ENCODE assay signal across 8 mouse cellular contexts in the genomic region with DNA sequence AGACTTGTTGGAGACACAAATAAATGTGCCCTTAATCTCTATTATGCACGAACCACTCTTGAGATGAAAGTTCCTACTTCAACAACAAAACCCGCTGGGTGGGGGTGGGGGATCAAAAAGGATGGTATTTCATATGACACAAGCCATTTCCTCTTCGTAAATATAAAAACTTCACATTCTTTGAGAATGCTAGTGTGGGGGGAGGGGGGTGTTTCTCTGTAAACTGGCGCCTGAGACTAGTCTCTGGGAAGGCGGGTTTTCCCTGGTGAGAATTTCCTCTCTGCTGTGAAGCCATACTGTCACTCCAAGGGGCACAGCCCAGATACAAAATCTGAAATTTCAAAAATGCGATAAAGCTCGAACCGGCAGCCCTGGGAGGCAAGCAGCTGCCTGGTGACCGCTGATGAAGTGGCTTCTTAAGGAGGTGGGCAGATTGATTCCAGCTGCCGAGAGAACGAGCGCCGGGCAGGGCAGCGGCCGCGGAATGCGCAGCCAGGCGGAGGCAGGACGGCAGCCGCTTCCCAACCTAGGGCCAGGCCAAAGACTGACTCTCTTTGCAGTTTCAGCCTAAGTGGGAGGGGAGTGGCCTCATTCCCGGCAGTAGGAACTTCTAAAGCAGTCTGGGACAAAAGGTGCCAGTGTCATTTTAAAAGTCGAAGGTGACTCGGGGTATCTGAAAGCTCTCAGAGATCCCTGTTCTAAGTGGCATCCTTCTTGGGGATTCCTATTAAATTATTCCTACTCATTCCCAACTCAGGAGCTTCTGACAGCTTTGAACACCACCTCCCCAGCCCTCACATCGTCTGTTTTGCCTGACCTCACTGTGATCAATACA. TPM values are rescaled to one million over a fixed set of nuclear protein-coding genes. Genes with fewer than 3 reads are reported as not detected.
A peak's percentile ranks its signal among the peaks of the same experiment; 100 is the strongest.
DNase-seq lines count a peak whose midpoint lies in the region; ATAC-seq and TF ChIP-seq lines count a peak whose summit lies in the region.

No protein-coding gene starts in this region.

- TF ChIP-seq CTCF in small intestine, adult 2 months (IDR thresholded peaks at IDR 0.05; ENCODE audit: extremely low read depth, insufficient read length, insufficient replicate concordance, low read depth, low read length) = no peak

- DNase-seq in cerebellum, postnatal 10 days = peak; percentile 20 to 38
- DNase-seq in cerebellum, adult 18-20 months = no peak
- peak; percentile 87 for DNase-seq in embryonic facial prominence, embryonic 11.5 days (ENCODE audit: low spot score)
- DNase-seq in lung, postnatal 14 days = peak; percentile 77

- H3K4me1 ChIP-seq in embryonic facial prominence, embryonic 11.5 days (ENCODE audit: control insufficient read depth, insufficient read depth, low read length) = no peaks in the 10 kb centered on the region
- peaks cover 25% of the 10 kb centered on the region for H3K4me1 ChIP-seq in heart, embryonic 12.5 days (replicated peaks)
- H3K4me1 ChIP-seq in kidney, embryonic 15.5 days = peaks cover 35% of the 10 kb centered on the region
- peaks cover 8% of the 10 kb centered on the region; the same call in 1 of the 2 replicates for H3K4me1 ChIP-seq in small intestine, adult 2 months (ENCODE audit: control insufficient read depth, insufficient read depth, insufficient read length, low read length)

- H3K27ac ChIP-seq in embryonic facial prominence, embryonic 11.5 days (replicated peaks; ENCODE audit: low read depth, low read length) = peak overlapping the region; percentile 0; the same call in 1 of the 2 replicates
- peak overlapping the region; percentile 95 for H3K27ac ChIP-seq in heart, embryonic 12.5 days (ENCODE audit: poor library complexity, severe bottlenecking)
- peak overlapping the region; percentile 83 for H3K27ac ChIP-seq in kidney, embryonic 15.5 days
- H3K27ac ChIP-seq in small intestine, adult 2 months (ENCODE audit: insufficient read depth, low read depth, low read length) = peak overlapping the region; percentile 43; the same call in 1 of the 2 replicates

- H3K4me2 ChIP-seq in embryonic facial prominence, embryonic 11.5 days (ENCODE audit: low read depth, low read length) = peak overlapping the region; percentile 92
- peak overlapping the region; percentile 82 for H3K4me2 ChIP-seq in heart, embryonic 12.5 days
- peak overlapping the region; percentile 96 for H3K4me2 ChIP-seq in kidney, embryonic 15.5 days

- no peaks in the 10 kb centered on the region for H3K36me3 ChIP-seq in embryonic facial prominence, embryonic 11.5 days (replicated peaks; ENCODE audit: control insufficient read depth, insufficient read depth, low read depth, low read length)
- no peaks in the 10 kb centered on the region for H3K36me3 ChIP-seq in heart, embryonic 12.5 days
- H3K36me3 ChIP-seq in kidney, embryonic 15.5 days = no peaks in the 10 kb centered on the region
- no peaks in the 10 kb centered on the region for H3K36me3 ChIP-seq in small intestine, adult 2 months (ENCODE audit: control insufficient read depth, insufficient read depth, low read length)

- H3K9ac ChIP-seq in embryonic facial prominence, embryonic 11.5 days (replicated peaks; ENCODE audit: low read length) = peak overlapping the region; percentile 50
- H3K9ac ChIP-seq in heart, embryonic 12.5 days = peak overlapping the region; percentile 83
- H3K9ac ChIP-seq in kidney, embryonic 15.5 days = peak overlapping the region; percentile 50; the same call in 1 of the 2 replicates

- TF ChIP-seq POLR2A in small intestine, adult 2 months (IDR thresholded peaks at IDR 0.05; ENCODE audit: low read depth, low read length) = no peak

- H3K4me3 ChIP-seq in embryonic facial prominence, embryonic 11.5 days (ENCODE audit: low read depth, low read length) = peak overlapping the region; percentile 29
- H3K4me3 ChIP-seq in heart, embryonic 12.5 days = peak overlapping the region; percentile 78
- peak overlapping the region; percentile 63 for H3K4me3 ChIP-seq in kidney, embryonic 15.5 days (replicated peaks)
- H3K4me3 ChIP-seq in small intestine, adult 2 months (ENCODE audit: low read depth, low read length) = peak overlapping the region; percentile 71

- ATAC-seq in embryonic facial prominence, embryonic 11.5 days (replicated peaks; ENCODE audit: insufficient number of reproducible peaks, low FRiP score, low TSS enrichment, low read depth) = peak; percentile 41
- 0 out of 2 replicates have a peak, but pooled peaks have one; percentile 28 for ATAC-seq in heart, embryonic 12.5 days (ENCODE audit: insufficient number of reproducible peaks, low FRiP score)
- ATAC-seq in kidney, embryonic 15.5 days (replicated peaks; ENCODE audit: low FRiP score) = peak; percentile 57
- ATAC-seq in monocyte, adult 5-6 weeks (replicated peaks; ENCODE audit: insufficient number of reproducible peaks, low FRiP score, low TSS enrichment, poor library complexity, severe bottlenecking) = no peak

- no peaks in the 10 kb centered on the region for H3K27me3 ChIP-seq in embryonic facial prominence, embryonic 11.5 days (ENCODE audit: control insufficient read depth, insufficient read depth, low read length)
- no peaks in the 10 kb centered on the region for H3K27me3 ChIP-seq in heart, embryonic 12.5 days (replicated peaks)
- H3K27me3 ChIP-seq in kidney, embryonic 15.5 days = peaks cover 8% of the 10 kb centered on the region; the same call in 1 of the 2 replicates
- peaks cover 29% of the 10 kb centered on the region for H3K27me3 ChIP-seq in small intestine, adult 2 months (ENCODE audit: control insufficient read depth, insufficient read depth, low read length)

- H3K9me3 ChIP-seq in embryonic facial prominence, embryonic 11.5 days (replicated peaks; ENCODE audit: control insufficient read depth, low read length) = no peaks in the 10 kb centered on the region
- no peaks in the 10 kb centered on the region for H3K9me3 ChIP-seq in heart, embryonic 12.5 days (replicated peaks)
- no peaks in the 10 kb centered on the region for H3K9me3 ChIP-seq in kidney, embryonic 15.5 days (replicated peaks)

- under 1% methylated on average over 24 of the region's 24 CpGs for WGBS in embryonic facial prominence, embryonic 11.5 days
- under 1% methylated on average over 24 of the region's 24 CpGs for WGBS in heart, embryonic 12.5 days
- 2% methylated on average over 24 of the region's 24 CpGs for WGBS in kidney, embryonic 15.5 days
- WGBS in small intestine, adult 2 months = 4% methylated on average over 24 of the region's 24 CpGs

RNA-seq across cellular contexts. Expression of gene Prkg1, which starts 2.2 kb away (rescaled TPM):
- 7.1 and 8.0 TPM in 2 replicates for polyA plus RNA-seq in embryonic facial prominence, embryonic 11.5 days (2014; fragmentation: Nextera tagmentation; extraction: Ambion mirVana)
- 10.7 and 11.5 TPM in 2 replicates for polyA plus RNA-seq in heart, embryonic 12.5 days (2016; fragmentation: Nextera tagmentation; extraction: Ambion mirVana)
- 3.2 and 3.5 TPM in 2 replicates for polyA plus RNA-seq in kidney, embryonic 15.5 days (2015; fragmentation: Nextera tagmentation; extraction: Ambion mirVana)
- 1.0 and 1.6 TPM in 2 replicates for polyA plus RNA-seq in small intestine, adult 2 months (2012; rRNA removed)
- total RNA-seq in monocyte, adult 5-6 weeks (2017) = 0.49 to 0.64 TPM (median 0.57 TPM) in 3 replicates

Comparison
In these comparisons a context has a peak if more than half of its experiments do, and no peak if none do; other contexts are left out.
1. DNase-seq: peak in cerebellum, postnatal 10 days (2 of 2), embryonic facial prominence, embryonic 11.5 days (single experiment) and lung, postnatal 14 days (single experiment); none in cerebellum, adult 18-20 months (0 of 2).
2. H3K27ac ChIP-seq: peak in every context shown above with its lines; median percentile 95 in heart, embryonic 12.5 days; 83 in kidney, embryonic 15.5 days; 43 in small intestine, adult 2 months; 0 in embryonic facial prominence, embryonic 11.5 days.
3. Peak in every context shown above with its lines, with median percentiles within 50 percentile points of each other: H3K4me2 ChIP-seq, H3K4me3 ChIP-seq and H3K9ac ChIP-seq.